Mouse (Mus musculus): Measurements from ENCODE around the gene Adck2. TPM values are rescaled to one million over a fixed set of nuclear protein-coding genes. Genes with fewer than 3 reads are reported as not detected.

Gene Adck2
- total and polyA plus RNA-seq, 2 experiments from 2014 or later = 16.9 to 44.9 TPM

DNA sequence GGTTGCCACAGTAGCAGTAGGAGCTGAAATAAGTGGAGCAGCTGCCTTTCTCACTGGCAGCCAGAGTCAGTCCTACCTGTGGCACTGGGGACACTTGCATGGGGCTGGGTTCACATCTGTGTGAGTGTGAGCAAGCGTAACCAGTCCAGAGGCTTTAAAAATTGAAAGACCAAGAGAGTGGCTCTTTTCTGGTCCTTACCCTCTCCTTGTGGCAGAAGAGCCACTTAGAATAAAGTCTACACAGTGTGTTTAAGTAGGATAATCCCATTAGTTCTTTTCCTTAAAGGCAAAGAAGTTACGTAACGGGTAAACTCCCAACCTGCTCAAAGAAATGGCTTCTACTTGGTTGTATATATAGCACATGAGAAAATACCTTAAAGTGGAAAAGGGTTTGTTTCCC is 27.2 kb downstream of the Adck2 start:
- no peak overlapping the region for H3K4me3 ChIP-seq (ENCODE audit: low read depth, low read length)
- no peaks in the 10 kb centered on the region for H3K9me3 ChIP-seq (ENCODE audit: low read length)
- ATAC-seq (ENCODE audit: low FRiP score) (no peak), DNase-seq (ENCODE audit: low spot score) (no peak)
- H3K27ac ChIP-seq (ENCODE audit: low read depth, low read length) = no peak overlapping the region
- H3K4me2 ChIP-seq (ENCODE audit: low read depth, low read length, poor library complexity, severe bottlenecking) = no peak overlapping the region
- no peak overlapping the region for H3K9ac ChIP-seq (replicated peaks; ENCODE audit: low read length, poor library complexity, severe bottlenecking)
- TF ChIP-seq CTCF (IDR thresholded peaks at IDR 0.05) = no peak
- no peaks in the 10 kb centered on the region for H3K27me3 ChIP-seq (ENCODE audit: insufficient read depth, low read length)
- 89% methylated on average over 3 of the region's 3 CpGs for WGBS
- no peaks in the 10 kb centered on the region for H3K4me1 ChIP-seq (ENCODE audit: insufficient read depth, low read length)
- H3K36me3 ChIP-seq (ENCODE audit: insufficient read depth, low read length) = peaks cover 33% of the 10 kb centered on the region

DNA sequence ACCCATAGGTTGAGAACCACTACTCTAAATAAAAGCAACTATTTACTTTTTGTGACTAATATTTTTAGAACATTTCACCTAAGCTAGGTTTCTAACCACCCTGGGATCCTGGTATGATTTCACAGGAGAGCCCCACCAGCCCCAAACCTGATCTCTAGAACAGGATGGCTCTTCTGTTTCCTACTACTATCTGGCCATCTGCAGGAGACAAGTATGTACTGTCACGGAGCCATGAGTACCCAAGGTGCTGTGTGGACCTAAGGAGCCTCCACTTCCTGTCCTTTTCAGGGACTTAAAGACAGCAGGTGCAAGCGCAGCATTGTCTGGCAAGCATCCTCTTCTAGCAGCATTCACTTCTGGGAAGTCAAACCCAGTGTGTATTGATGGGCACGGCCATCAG is 28.2 kb downstream of the Adck2 start:
- no peak overlapping the region for H3K27ac ChIP-seq (ENCODE audit: low read depth, low read length)
- H3K4me3 ChIP-seq (ENCODE audit: low read depth, low read length) = no peak overlapping the region
- no peak for DNase-seq (ENCODE audit: low spot score)
- WGBS = 88% methylated on average over 3 of the region's 3 CpGs
- H3K9me3 ChIP-seq (ENCODE audit: low read length) = no peaks in the 10 kb centered on the region
- no peak for TF ChIP-seq CTCF (IDR thresholded peaks at IDR 0.05)
- H3K27me3 ChIP-seq (ENCODE audit: insufficient read depth, low read length) = no peaks in the 10 kb centered on the region
- peaks cover 30% of the 10 kb centered on the region for H3K36me3 ChIP-seq (ENCODE audit: insufficient read depth, low read length)
- no peaks in the 10 kb centered on the region for H3K4me1 ChIP-seq (ENCODE audit: insufficient read depth, low read length)
- no peak overlapping the region for H3K4me2 ChIP-seq (ENCODE audit: low read depth, low read length, poor library complexity, severe bottlenecking)
- no peak overlapping the region for H3K9ac ChIP-seq (replicated peaks; ENCODE audit: low read length, poor library complexity, severe bottlenecking)
- no peak for ATAC-seq (ENCODE audit: low FRiP score)

DNA sequence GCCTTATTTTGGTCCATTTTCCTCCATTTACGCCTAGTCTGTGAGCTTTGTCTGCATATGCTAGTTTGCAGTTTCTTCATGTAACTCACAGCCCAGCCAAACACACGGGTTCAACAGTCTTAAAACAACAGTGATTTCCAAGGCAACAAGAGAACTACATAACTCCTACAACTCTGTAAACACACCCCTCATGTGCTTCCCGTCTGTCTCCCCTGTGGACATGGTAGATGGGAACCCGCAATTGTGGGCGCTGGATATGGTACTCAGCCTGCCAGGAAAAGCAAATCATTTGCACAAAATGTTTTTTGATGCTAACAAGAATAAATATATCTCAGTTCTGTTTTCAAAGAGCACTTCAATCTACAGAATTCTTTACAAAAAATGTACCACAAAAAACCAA is 30.9 kb downstream of the Adck2 start:
- Histone ChIP-seq H3K9me3 (ENCODE audit: low read length) (no peaks in the 10 kb centered on the region), H3K4me2 (ENCODE audit: low read depth, low read length, poor library complexity, severe bottlenecking) (no peak overlapping the region), H3K27ac (ENCODE audit: low read depth, low read length) (no peak overlapping the region), H3K27me3 (ENCODE audit: insufficient read depth, low read length) (no peaks in the 10 kb centered on the region), H3K36me3 (ENCODE audit: insufficient read depth, low read length) (peaks cover 14% of the 10 kb centered on the region), H3K4me1 (ENCODE audit: insufficient read depth, low read length) (no peaks in the 10 kb centered on the region), H3K4me3 (ENCODE audit: low read depth, low read length) (no peak overlapping the region), H3K9ac (replicated peaks; ENCODE audit: low read length, poor library complexity, severe bottlenecking) (no peak overlapping the region)
- TF ChIP-seq CTCF (IDR thresholded peaks at IDR 0.05) = no peak
- WGBS = 86% methylated on average over 5 of the region's 5 CpGs
- no peak for ATAC-seq (ENCODE audit: low FRiP score)
- DNase-seq (ENCODE audit: low spot score) = no peak

DNA sequence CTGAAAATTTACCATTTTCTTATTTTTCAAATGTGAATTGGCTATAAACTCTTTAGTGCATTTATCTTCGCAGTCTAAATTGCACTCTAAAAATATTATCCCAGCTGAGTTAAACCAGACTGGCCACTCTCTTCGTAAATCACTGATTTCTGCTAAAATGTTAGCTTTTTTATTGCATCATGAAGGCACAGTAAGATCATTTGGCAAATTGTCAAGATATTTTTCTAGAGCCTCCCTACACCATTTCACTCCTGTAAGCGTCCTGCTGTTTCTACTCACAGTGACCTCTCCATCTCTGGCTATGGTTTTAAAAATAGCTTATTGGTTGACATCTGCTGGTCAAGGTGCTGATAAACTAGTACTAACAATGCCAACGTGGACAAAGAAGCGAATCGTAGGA is 32.4 kb downstream of the Adck2 start:
- H3K27me3 ChIP-seq (ENCODE audit: insufficient read depth, low read length) = no peaks in the 10 kb centered on the region
- no peak for DNase-seq (ENCODE audit: low spot score)
- no peak overlapping the region for H3K4me3 ChIP-seq (ENCODE audit: low read depth, low read length)
- no peak for ATAC-seq (ENCODE audit: low FRiP score)
- H3K36me3 ChIP-seq (ENCODE audit: insufficient read depth, low read length) = peaks cover 5% of the 10 kb centered on the region; the same call in 1 of the 2 replicates
- no peak for TF ChIP-seq CTCF (IDR thresholded peaks at IDR 0.05)
- no peaks in the 10 kb centered on the region for H3K4me1 ChIP-seq (ENCODE audit: insufficient read depth, low read length)
- no peaks in the 10 kb centered on the region for H3K9me3 ChIP-seq (ENCODE audit: low read length)
- H3K27ac ChIP-seq (ENCODE audit: low read depth, low read length) = no peak overlapping the region
- WGBS = 87% methylated on average over 6 of the region's 6 CpGs
- no peak overlapping the region for H3K9ac ChIP-seq (replicated peaks; ENCODE audit: low read length, poor library complexity, severe bottlenecking)
- no peak overlapping the region for H3K4me2 ChIP-seq (ENCODE audit: low read depth, low read length, poor library complexity, severe bottlenecking)

DNA sequence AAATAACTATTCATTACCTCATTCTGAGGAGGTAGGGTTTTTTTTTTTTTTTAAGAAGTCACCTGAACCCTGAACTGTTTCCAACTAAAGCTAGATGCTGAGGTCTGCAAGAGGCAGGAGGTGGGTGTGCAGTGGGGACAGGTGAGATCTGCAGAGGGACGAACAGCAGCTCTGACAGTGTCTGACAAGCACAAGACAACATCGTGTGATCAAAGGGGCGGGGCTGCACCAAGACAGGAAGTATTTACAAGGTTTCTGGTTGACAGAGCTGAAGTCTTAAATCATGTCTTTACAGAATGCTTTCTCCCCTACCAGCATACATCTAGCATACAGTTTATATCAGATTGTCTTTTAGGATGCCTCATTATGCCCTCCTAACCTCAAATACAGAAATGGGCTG is 33.2 kb downstream of the Adck2 start:
- Histone ChIP-seq H3K36me3 (ENCODE audit: insufficient read depth, low read length) (peaks cover 5% of the 10 kb centered on the region; the same call in 1 of the 2 replicates), H3K4me2 (ENCODE audit: low read depth, low read length, poor library complexity, severe bottlenecking) (no peak overlapping the region), H3K27ac (ENCODE audit: low read depth, low read length) (no peak overlapping the region), H3K9me3 (ENCODE audit: low read length) (no peaks in the 10 kb centered on the region), H3K4me3 (ENCODE audit: low read depth, low read length) (no peak overlapping the region), H3K9ac (replicated peaks; ENCODE audit: low read length, poor library complexity, severe bottlenecking) (no peak overlapping the region), H3K4me1 (ENCODE audit: insufficient read depth, low read length) (no peaks in the 10 kb centered on the region), H3K27me3 (ENCODE audit: insufficient read depth, low read length) (no peaks in the 10 kb centered on the region)
- DNase-seq (ENCODE audit: low spot score) (no peak), ATAC-seq (ENCODE audit: low FRiP score) (no peak)
- WGBS = 79% methylated on average over 3 of the region's 3 CpGs
- TF ChIP-seq CTCF (IDR thresholded peaks at IDR 0.05) = no peak

DNA sequence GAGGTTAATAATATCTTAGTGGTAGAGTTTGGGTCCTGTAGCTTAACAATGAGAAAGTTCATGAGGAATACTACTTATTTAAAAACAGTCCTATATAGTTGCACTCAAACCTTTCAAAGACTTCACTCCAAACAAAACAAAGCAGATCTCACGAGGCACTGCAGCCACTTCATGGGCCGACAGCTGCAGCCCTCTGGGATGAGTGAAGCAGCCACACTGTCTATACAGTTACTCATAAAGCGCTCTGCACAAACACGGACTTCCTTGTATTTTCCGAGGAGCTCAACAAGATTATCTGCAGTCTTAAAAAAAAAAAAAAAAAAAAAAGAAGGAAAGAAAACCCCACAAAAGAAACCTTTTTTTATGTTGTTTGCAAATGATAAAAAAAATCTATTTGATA is 33.7 kb downstream of the Adck2 start:
- no peak for ATAC-seq (ENCODE audit: low FRiP score)
- Histone ChIP-seq H3K4me3 (ENCODE audit: low read depth, low read length) (no peak overlapping the region), H3K9ac (replicated peaks; ENCODE audit: low read length, poor library complexity, severe bottlenecking) (no peak overlapping the region), H3K27ac (ENCODE audit: low read depth, low read length) (no peak overlapping the region), H3K9me3 (ENCODE audit: low read length) (no peaks in the 10 kb centered on the region), H3K4me1 (ENCODE audit: insufficient read depth, low read length) (no peaks in the 10 kb centered on the region), H3K4me2 (ENCODE audit: low read depth, low read length, poor library complexity, severe bottlenecking) (no peak overlapping the region), H3K27me3 (ENCODE audit: insufficient read depth, low read length) (no peaks in the 10 kb centered on the region), H3K36me3 (ENCODE audit: insufficient read depth, low read length) (peaks cover 5% of the 10 kb centered on the region; the same call in 1 of the 2 replicates)
- TF ChIP-seq CTCF (IDR thresholded peaks at IDR 0.05) = no peak
- DNase-seq (ENCODE audit: low spot score) = no peak
- 68% methylated on average over 5 of the region's 5 CpGs for WGBS
